Mouse (Mus musculus) midbrain, embryonic 10.5 days (tissue): ENCODE measurements around the gene Npas1. TPM values are rescaled to one million over a fixed set of nuclear protein-coding genes. Genes with fewer than 3 reads are reported as not detected.

ENCODE experiments used
- DNase-seq: peaks from one replicate; pipeline ENCODE4 v3.0.0-alpha.2; 2017; ENCODE audit warnings: low spot score
- H3K27ac ChIP-seq: fragments of 300-500 bp; sonication (generic); replicated peaks from 2 replicates; pipeline ENCODE4 v1.5.1; 2016; ENCODE audit warnings: mild to moderate bottlenecking
- H3K27me3 ChIP-seq: fragments of 300-500 bp; sonication (generic); 2 replicates; pipeline ENCODE4 v1.6.1; 2016; ENCODE audit warnings: low read depth, mild to moderate bottlenecking; ENCODE audit not compliant: poor library complexity, severe bottlenecking
- H3K36me3 ChIP-seq: fragments of 300-500 bp; sonication (generic); 2 replicates; pipeline ENCODE4 v1.6.1; 2016; ENCODE audit warnings: mild to moderate bottlenecking, moderate library complexity
- H3K4me1 ChIP-seq: fragments of 300-500 bp; sonication (generic); 2 replicates; pipeline ENCODE4 v1.6.1; 2016
- H3K4me3 ChIP-seq: fragments of 300-500 bp; sonication (generic); 2 replicates; pipeline ENCODE4 v1.5.1; 2016; ENCODE audit warnings: mild to moderate bottlenecking, moderate library complexity
- H3K9me3 ChIP-seq: fragments of 300-500 bp; sonication (generic); replicated peaks from 2 replicates; pipeline ENCODE4 v1.6.1; 2016; ENCODE audit warnings: mild to moderate bottlenecking
- WGBS: fragments of 180-500 bp; shearing (Covaris S2); methylation state at CpG from one replicate; pipeline ENCODE4 v1.1.7; 2016; 5-methylcytosine and 5-hydroxymethylcytosine counted together
- polyA plus RNA-seq: library from polyadenylated mRNA; unstranded; fragments of >200 nt; fragmentation: Nextera tagmentation; extraction: Ambion mirVana; gene quantifications from 2 replicates; pipeline ENCODE4 v1.2.1, GENCODE M21; 2016

The Npas1 gene
- polyA plus RNA-seq = 0.32 and 0.74 TPM in 2 replicates

- Histone ChIP-seq H3K4me1 (peaks cover 21% of the 10 kb centered on the region), H3K9me3 (no peaks in the 10 kb centered on the region), H3K27ac (no peak within 1 kb of the TSS), H3K36me3 (no peaks in the 10 kb centered on the region), H3K4me3 (peak within 1 kb of the TSS; percentile 53), H3K27me3 (peaks cover 60% of the 10 kb centered on the region)
- DNase-seq = no peak
- WGBS = 91% methylated on average over 8 of the region's 8 CpGs
Observed at GRCm38 (mm10) chr7:16477628-16478027, at the start of gene Npas1. Gene Npas1, minus strand, starts transcription at chr7:16477728.

- H3K36me3 ChIP-seq = peaks cover 64% of the 10 kb centered on the region
- no peak overlapping the region for H3K27ac ChIP-seq
- H3K4me1 ChIP-seq = no peaks in the 10 kb centered on the region
- 89% methylated on average over 2 of the region's 2 CpGs for WGBS
- no peaks in the 10 kb centered on the region for H3K9me3 ChIP-seq
- no peaks in the 10 kb centered on the region for H3K27me3 ChIP-seq
- DNase-seq = no peak
- H3K4me3 ChIP-seq = no peak overlapping the region
Observed at GRCm38 (mm10) chr7:16525995-16526394, 48.5 kb upstream of the Npas1 start.

GRCm38 (mm10) chr7:16525448-16525847 lies 47.9 kb upstream of the Npas1 start:
- Histone ChIP-seq H3K36me3 (peaks cover 60% of the 10 kb centered on the region), H3K27ac (no peak overlapping the region), H3K4me3 (no peak overlapping the region), H3K4me1 (no peaks in the 10 kb centered on the region), H3K9me3 (no peaks in the 10 kb centered on the region), H3K27me3 (no peaks in the 10 kb centered on the region)
- DNase-seq = no peak
- WGBS = 91% methylated on average over 3 of the region's 3 CpGs

GRCm38 (mm10) chr7:16524308-16524707 lies 46.8 kb upstream of the Npas1 start:
- H3K4me1 ChIP-seq = no peaks in the 10 kb centered on the region
- H3K9me3 ChIP-seq = no peaks in the 10 kb centered on the region
- no peaks in the 10 kb centered on the region for H3K27me3 ChIP-seq
- H3K27ac ChIP-seq = no peak overlapping the region
- no peak overlapping the region for H3K4me3 ChIP-seq
- WGBS = 89% methylated on average over 2 of the region's 2 CpGs
- no peak for DNase-seq
- H3K36me3 ChIP-seq = peaks cover 60% of the 10 kb centered on the region

- 94% methylated on average over 2 of the region's 2 CpGs for WGBS
- no peak for DNase-seq
- no peak overlapping the region for H3K27ac ChIP-seq
- H3K36me3 ChIP-seq = peaks cover 70% of the 10 kb centered on the region
- H3K4me3 ChIP-seq = no peak overlapping the region
- no peaks in the 10 kb centered on the region for H3K9me3 ChIP-seq
- no peaks in the 10 kb centered on the region for H3K4me1 ChIP-seq
- no peaks in the 10 kb centered on the region for H3K27me3 ChIP-seq
Observed at GRCm38 (mm10) chr7:16519310-16519709, 41.8 kb upstream of the Npas1 start.

- H3K4me3 ChIP-seq = no peak overlapping the region
- H3K9me3 ChIP-seq = no peaks in the 10 kb centered on the region
- peaks cover 75% of the 10 kb centered on the region for H3K36me3 ChIP-seq
- DNase-seq = no peak
- H3K27ac ChIP-seq = no peak overlapping the region
- H3K4me1 ChIP-seq = no peaks in the 10 kb centered on the region
- 89% methylated on average over 5 of the region's 5 CpGs for WGBS
- no peaks in the 10 kb centered on the region for H3K27me3 ChIP-seq
Observed at GRCm38 (mm10) chr7:16517198-16517597, 39.7 kb upstream of the Npas1 start.

- WGBS = 27% methylated on average over 3 of the region's 3 CpGs
- H3K9me3 ChIP-seq = no peaks in the 10 kb centered on the region
Observed at GRCm38 (mm10) chr7:16507284-16507683, 29.8 kb upstream of the Npas1 start.

GRCm38 (mm10) chr7:16505226-16505593 lies 27.7 kb upstream of the Npas1 start:
- Histone ChIP-seq H3K36me3 (peaks cover 96% of the 10 kb centered on the region), H3K27ac (no peak overlapping the region), H3K4me3 (no peak overlapping the region), H3K9me3 (no peaks in the 10 kb centered on the region), H3K4me1 (no peaks in the 10 kb centered on the region), H3K27me3 (no peaks in the 10 kb centered on the region)
- WGBS = 91% methylated on average over 3 of the region's 3 CpGs
- no peak for DNase-seq

More at GRCm38 (mm10) chr7:16507284-16507683, 29.8 kb upstream of the Npas1 start:
- Histone ChIP-seq H3K27me3 (no peaks in the 10 kb centered on the region), H3K27ac (no peak overlapping the region), H3K4me1 (no peaks in the 10 kb centered on the region), H3K36me3 (peaks cover 96% of the 10 kb centered on the region), H3K4me3 (no peak overlapping the region)
- peak; percentile 40 for DNase-seq

- DNase-seq = no peak
- Histone ChIP-seq H3K36me3 (peaks cover 94% of the 10 kb centered on the region), H3K4me1 (no peaks in the 10 kb centered on the region), H3K9me3 (no peaks in the 10 kb centered on the region), H3K4me3 (no peak overlapping the region), H3K27ac (no peak overlapping the region), H3K27me3 (no peaks in the 10 kb centered on the region)
- 95% methylated on average over 2 of the region's 2 CpGs for WGBS
Observed at GRCm38 (mm10) chr7:16504573-16505225, 27.2 kb upstream of the Npas1 start.

GRCm38 (mm10) chr7:16501571-16501970 lies 24.0 kb upstream of the Npas1 start:
- no peak for DNase-seq
- no peaks in the 10 kb centered on the region for H3K9me3 ChIP-seq
- WGBS = 97% methylated on average over 4 of the region's 4 CpGs
- no peaks in the 10 kb centered on the region for H3K27me3 ChIP-seq
- H3K27ac ChIP-seq = no peak overlapping the region
- peaks cover 96% of the 10 kb centered on the region for H3K36me3 ChIP-seq
- no peak overlapping the region for H3K4me3 ChIP-seq
- H3K4me1 ChIP-seq = no peaks in the 10 kb centered on the region

- H3K27me3 ChIP-seq = no peaks in the 10 kb centered on the region
- WGBS = 87% methylated on average over 6 of the region's 6 CpGs
- H3K4me1 ChIP-seq = no peaks in the 10 kb centered on the region
- no peak overlapping the region for H3K4me3 ChIP-seq
- H3K9me3 ChIP-seq = no peaks in the 10 kb centered on the region
- H3K36me3 ChIP-seq = peaks cover 94% of the 10 kb centered on the region
- H3K27ac ChIP-seq = no peak overlapping the region
- no peak for DNase-seq
Observed at GRCm38 (mm10) chr7:16499671-16500104, 22.2 kb upstream of the Npas1 start.

GRCm38 (mm10) chr7:16496260-16496659 lies 18.7 kb upstream of the Npas1 start:
- 90% methylated on average over 3 of the region's 3 CpGs for WGBS
- Histone ChIP-seq H3K36me3 (peaks cover 60% of the 10 kb centered on the region), H3K4me3 (no peak overlapping the region), H3K27ac (no peak overlapping the region), H3K4me1 (no peaks in the 10 kb centered on the region), H3K27me3 (no peaks in the 10 kb centered on the region), H3K9me3 (no peaks in the 10 kb centered on the region)
- no peak for DNase-seq

GRCm38 (mm10) chr7:16493361-16493760 lies 15.8 kb upstream of the Npas1 start:
- Histone ChIP-seq H3K9me3 (no peaks in the 10 kb centered on the region), H3K4me3 (no peak overlapping the region), H3K27ac (no peak overlapping the region), H3K4me1 (no peaks in the 10 kb centered on the region), H3K36me3 (peaks cover 34% of the 10 kb centered on the region), H3K27me3 (no peaks in the 10 kb centered on the region)
- 41% methylated on average over 2 of the region's 2 CpGs for WGBS
- DNase-seq = peak; percentile 42
